Mouse (Mus musculus) ES-E14 (cell line): ENCODE results near the gene Coro1c.

Source experiments
- CHD2 ChIP-seq: IDR thresholded peaks from 2 replicates; pipeline ENCODE4 v1.6.1; 2014; ENCODE audit warnings: mild to moderate bottlenecking, low read depth, low read length, inconsistent platforms
- HCFC1 ChIP-seq: IDR thresholded peaks from 2 replicates; pipeline ENCODE4 v1.6.1; 2012; ENCODE audit warnings: low read length, inconsistent platforms, borderline replicate concordance; ENCODE audit not compliant: insufficient read depth
- ZC3H11A ChIP-seq: IDR thresholded peaks from 2 replicates; pipeline ENCODE4 v1.6.1; 2012; ENCODE audit warnings: low read depth, mild to moderate bottlenecking, inconsistent platforms, low read length, borderline replicate concordance
- ZNF384 ChIP-seq: IDR thresholded peaks from 2 replicates; pipeline ENCODE4 v1.6.1; 2012; ENCODE audit warnings: low read depth, low read length, inconsistent platforms

DNA sequence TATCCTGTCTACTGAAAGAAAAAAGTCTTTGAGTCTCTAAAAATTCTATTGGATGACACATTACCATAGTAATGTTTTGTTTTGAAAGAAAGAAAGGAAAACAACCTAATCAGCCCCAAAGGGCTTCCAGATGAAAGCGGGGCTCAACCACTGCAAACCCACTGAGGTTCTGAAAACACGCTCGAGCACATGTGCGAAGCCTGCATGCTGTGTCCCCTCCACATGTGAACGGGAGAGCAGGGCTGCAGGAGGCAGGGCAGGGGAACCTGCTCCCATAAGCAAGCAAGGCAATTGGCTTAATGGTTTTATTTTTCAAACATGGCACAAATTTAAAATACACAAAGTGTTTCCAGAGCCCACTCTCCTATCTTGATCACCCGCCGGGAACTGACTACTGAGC lies 51.9 kb downstream of the Coro1c start:
- TF ChIP-seq ZNF384 (no peak), HCFC1 (no peak), ZC3H11A (no peak), CHD2 (no peak)
